Mouse (Mus musculus) intestine, postnatal 0 days (tissue): ENCODE data around the gene Thbs2. TPM values are rescaled to one million over a fixed set of nuclear protein-coding genes. Genes with fewer than 3 reads are reported as not detected.
A peak's percentile ranks its signal among the peaks of the same experiment; 100 is the strongest.
"Not testable (repeated sequence)": the region's sequence is repeated elsewhere in the genome, so short reads cannot be mapped to it uniquely, and the experiment has no call there.

Experiments used
- ATAC-seq: fragments of 200-750 bp; cut with Nextera tagmentation; 2 replicates; pipeline ENCODE4 v1.8.0; 2017; ENCODE audit warnings: mild to moderate bottlenecking, moderate TSS enrichment, moderate library complexity
- H3K27ac ChIP-seq: fragments of 300-500 bp; sonication (generic); 2 replicates; pipeline ENCODE4 v1.5.1; 2014; ENCODE audit warnings: mild to moderate bottlenecking, low read depth, low read length, moderate library complexity
- H3K27me3 ChIP-seq: fragments of 300-500 bp; sonication (generic); replicated peaks from 2 replicates; pipeline ENCODE4 v1.6.1; 2014; ENCODE audit warnings: low read length, mixed read lengths; ENCODE audit not compliant: control insufficient read depth, insufficient read depth
- H3K36me3 ChIP-seq: fragments of 300-500 bp; sonication (generic); 2 replicates; pipeline ENCODE4 v1.6.1; 2014; ENCODE audit warnings: mild to moderate bottlenecking, moderate library complexity; ENCODE audit not compliant: control insufficient read depth, insufficient read depth
- H3K4me1 ChIP-seq: fragments of 300-500 bp; sonication (generic); replicated peaks from 2 replicates; pipeline ENCODE4 v1.6.1; 2014; ENCODE audit warnings: antibody characterized with exemption, low read length, mixed read lengths; ENCODE audit not compliant: control insufficient read depth, insufficient read depth
- H3K4me2 ChIP-seq: fragments of 300-500 bp; sonication (generic); replicated peaks from 2 replicates; pipeline ENCODE4 v1.6.1; 2014; ENCODE audit warnings: low read depth, mild to moderate bottlenecking, moderate library complexity
- H3K4me3 ChIP-seq: fragments of 300-500 bp; sonication (generic); 2 replicates; pipeline ENCODE4 v1.5.1; 2014; ENCODE audit warnings: low read depth, low read length
- H3K9ac ChIP-seq: fragments of 300-500 bp; sonication (generic); 2 replicates; pipeline ENCODE4 v1.6.1; 2014; ENCODE audit warnings: mild to moderate bottlenecking, low read depth, low read length
- H3K9me3 ChIP-seq: fragments of 300-500 bp; sonication (generic); 2 replicates; pipeline ENCODE4 v1.6.1; 2016; ENCODE audit warnings: mixed run types; ENCODE audit not compliant: control insufficient read depth
- CTCF ChIP-seq: sonication (generic); IDR thresholded peaks from 2 replicates; pipeline ENCODE4 v1.5.1; 2016; ENCODE audit warnings: low read depth, mild to moderate bottlenecking, control low read depth, antibody characterized with exemption, moderate library complexity
- WGBS: fragments of 180-500 bp; shearing (Covaris S2); extraction: QIAGEN DNeasy Blood & Tissue Kit; methylation state at CpG from one replicate; pipeline ENCODE4 v1.1.7; 2014; 5-methylcytosine and 5-hydroxymethylcytosine counted together
- polyA plus RNA-seq: library from polyadenylated mRNA; unstranded; fragments of >200 nt; fragmentation: Nextera tagmentation; extraction: Ambion mirVana; gene quantifications from 2 replicates; pipeline ENCODE4 v1.2.1, GENCODE M21; 2015

Thbs2 gene
- polyA plus RNA-seq, 1 experiment from 2014 or later = 20.5 TPM

- WGBS = 69% methylated on average over 4 of the region's 4 CpGs
- Histone ChIP-seq H3K4me1 (no peaks in the 10 kb centered on the region), H3K9ac (no peak overlapping the region), H3K27me3 (no peaks in the 10 kb centered on the region), H3K27ac (no peak overlapping the region), H3K9me3 (no peaks in the 10 kb centered on the region), H3K36me3 (no peaks in the 10 kb centered on the region), H3K4me3 (no peak overlapping the region), H3K4me2 (no peak overlapping the region)
- no peak for ATAC-seq
- no peak for TF ChIP-seq CTCF
These were observed 65.1 kb downstream of the Thbs2 start for GRCm38 (mm10) chr17:14628901-14629300.

- no peak for ATAC-seq
- Histone ChIP-seq H3K9ac (no peak overlapping the region), H3K4me2 (no peak overlapping the region), H3K4me1 (no peaks in the 10 kb centered on the region), H3K27me3 (no peaks in the 10 kb centered on the region), H3K36me3 (no peaks in the 10 kb centered on the region), H3K4me3 (no peak overlapping the region), H3K9me3 (no peaks in the 10 kb centered on the region), H3K27ac (no peak overlapping the region)
- no peak for TF ChIP-seq CTCF
- WGBS = 81% methylated on average over 12 of the region's 12 CpGs
These were observed 66.2 kb downstream of the Thbs2 start for GRCm38 (mm10) chr17:14627828-14628338.

GRCm38 (mm10) chr17:14624433-14624832 is 69.6 kb downstream of the Thbs2 start:
- Histone ChIP-seq H3K4me1 (no peaks in the 10 kb centered on the region), H3K9me3 (no peaks in the 10 kb centered on the region), H3K27me3 (no peaks in the 10 kb centered on the region), H3K36me3 (no peaks in the 10 kb centered on the region), H3K4me2 (no peak overlapping the region; the same call in 1 of the 2 replicates), H3K27ac (no peak overlapping the region; the same call in 1 of the 2 replicates), H3K9ac (no peak overlapping the region), H3K4me3 (no peak overlapping the region)
- peak; percentile 25; the same call in 1 of the 2 replicates for TF ChIP-seq CTCF
- ATAC-seq = no peak
- 28% methylated on average over 8 of the region's 8 CpGs for WGBS

- H3K9me3 ChIP-seq, ATAC-seq, H3K9ac ChIP-seq: not testable (repeated sequence)
These were observed 73.0 kb downstream of the Thbs2 start for GRCm38 (mm10) chr17:14621006-14621405.

GRCm38 (mm10) chr17:14620037-14620436 is 74.0 kb downstream of the Thbs2 start:
- no peak overlapping the region for H3K4me2 ChIP-seq
- no peaks in the 10 kb centered on the region for H3K36me3 ChIP-seq
- no peaks in the 10 kb centered on the region for H3K4me1 ChIP-seq
- H3K27me3 ChIP-seq = no peaks in the 10 kb centered on the region
- 79% methylated on average over 3 of the region's 3 CpGs for WGBS
- no peak for TF ChIP-seq CTCF
- H3K4me3 ChIP-seq = no peak overlapping the region
- no peak for ATAC-seq
- no peak overlapping the region for H3K27ac ChIP-seq
- no peak overlapping the region for H3K9ac ChIP-seq
- H3K9me3 ChIP-seq = no peaks in the 10 kb centered on the region

More at GRCm38 (mm10) chr17:14621006-14621405, 73.0 kb downstream of the Thbs2 start:
- H3K36me3 ChIP-seq, H3K4me1 ChIP-seq, H3K27me3 ChIP-seq, H3K4me2 ChIP-seq, H3K27ac ChIP-seq, H3K4me3 ChIP-seq: not testable (repeated sequence)

GRCm38 (mm10) chr17:14619038-14619437 is 75.0 kb downstream of the Thbs2 start:
- no peaks in the 10 kb centered on the region for H3K4me1 ChIP-seq
- no peak for ATAC-seq
- no peaks in the 10 kb centered on the region for H3K9me3 ChIP-seq
- no peak overlapping the region for H3K9ac ChIP-seq
- no peak overlapping the region for H3K4me2 ChIP-seq
- TF ChIP-seq CTCF = no peak
- no peaks in the 10 kb centered on the region for H3K27me3 ChIP-seq
- WGBS = 61% methylated on average over 4 of the region's 4 CpGs
- H3K4me3 ChIP-seq = no peak overlapping the region
- no peaks in the 10 kb centered on the region for H3K36me3 ChIP-seq
- no peak overlapping the region for H3K27ac ChIP-seq

Other genes with a start within 250 kb of the Thbs2 start
- gene Wdr27, start 248.9 kb upstream of the Thbs2 start, polyA plus RNA-seq = 6.0 and 6.2 TPM in 2 replicates
- 38.1 and 40.8 TPM in 2 replicates for gene 1600012H06Rik, start 248.9 kb upstream of the Thbs2 start, polyA plus RNA-seq